Comparison of ENCODE assay signal across 8 mouse cellular contexts in the genomic region with DNA sequence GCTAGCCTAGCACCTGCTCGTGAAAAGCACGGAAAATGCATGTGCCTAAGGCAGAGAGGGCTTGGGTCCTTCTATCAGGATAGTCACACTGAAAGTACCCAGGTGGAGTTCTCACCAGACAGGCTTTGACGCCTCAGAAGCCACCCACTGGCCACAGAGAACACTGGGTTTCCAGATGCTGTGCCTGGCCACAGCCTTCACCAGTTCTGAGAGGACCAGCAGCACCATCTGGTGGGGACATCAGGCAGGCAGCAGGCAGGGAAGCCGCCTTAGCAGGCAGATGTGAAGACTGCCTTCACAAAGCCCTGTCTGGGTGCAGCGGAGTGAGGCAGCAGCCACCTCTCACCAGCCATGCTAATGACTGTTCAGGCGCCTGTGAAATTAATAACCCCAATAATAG. TPM values are rescaled to one million over a fixed set of nuclear protein-coding genes. Genes with fewer than 3 reads are reported as not detected.
DNase-seq lines count a peak whose midpoint lies in the region; ATAC-seq and TF ChIP-seq lines count a peak whose summit lies in the region.

No protein-coding gene starts in this region.

- 38% methylated on average over 6 of the region's 6 CpGs for WGBS in hindbrain, embryonic 10.5 days
- WGBS in lung, embryonic 16.5 days = 33% methylated on average over 6 of the region's 6 CpGs

- peak; percentile 67 for ATAC-seq in lung, embryonic 16.5 days (ENCODE audit: low read depth)

- H3K27me3 ChIP-seq in ES-Bruce4 (ENCODE audit: control insufficient read depth, insufficient read depth, low read length, poor library complexity, severe bottlenecking) = no peaks in the 10 kb centered on the region
- H3K27me3 ChIP-seq in hindbrain, embryonic 10.5 days (ENCODE audit: insufficient read depth, poor library complexity, severe bottlenecking) = no peaks in the 10 kb centered on the region
- H3K27me3 ChIP-seq in lung, embryonic 16.5 days (ENCODE audit: control insufficient read depth, insufficient read depth, low read depth, low read length) = no peaks in the 10 kb centered on the region

- no peak for TF ChIP-seq POLR2A in ES-Bruce4 (IDR thresholded peaks at IDR 0.05; ENCODE audit: insufficient read depth, low read length)

- peak; percentile 56 for DNase-seq in cerebellum, adult 11-12 months
- peak; percentile 85 for DNase-seq in forelimb bud, embryonic 11.5 days (ENCODE audit: low read depth, low spot score)
- DNase-seq in hindbrain, embryonic 10.5 days (ENCODE audit: low spot score) = peak; percentile 86
- peak; percentile 79 for DNase-seq in layer of hippocampus, adult 9-11 months
- DNase-seq in ovary, postnatal 36 days (ENCODE audit: low spot score) = peak; percentile 74
- peak; percentile 48 to 64 for DNase-seq in thymus, postnatal 10 days (ENCODE audit: low spot score in 2 of 2)

- H3K4me3 ChIP-seq in ES-Bruce4 (ENCODE audit: low read depth, low read length) = no peak overlapping the region
- H3K4me3 ChIP-seq in hindbrain, embryonic 10.5 days = no peak overlapping the region
- no peak overlapping the region for H3K4me3 ChIP-seq in lung, embryonic 16.5 days (ENCODE audit: low read length)

- H3K9ac ChIP-seq in ES-Bruce4 (ENCODE audit: low read depth, poor library complexity, severe bottlenecking) = no peak overlapping the region
- no peak overlapping the region for H3K9ac ChIP-seq in lung, embryonic 16.5 days (ENCODE audit: low read length)

- peak; percentile 89 for TF ChIP-seq CTCF in ES-Bruce4 (IDR thresholded peaks at IDR 0.05; ENCODE audit: low read depth, low read length)

- no peak overlapping the region for H3K4me2 ChIP-seq in lung, embryonic 16.5 days (ENCODE audit: low read depth, low read length)

- no peak for TF ChIP-seq EP300 in ES-Bruce4 (IDR thresholded peaks at IDR 0.05; ENCODE audit: insufficient read depth, low read depth, low read length)

- H3K9me3 ChIP-seq in ES-Bruce4 (replicated peaks; ENCODE audit: control insufficient read depth, insufficient read depth, low read length, poor library complexity, severe bottlenecking) = no peaks in the 10 kb centered on the region
- H3K9me3 ChIP-seq in hindbrain, embryonic 10.5 days = no peaks in the 10 kb centered on the region
- H3K9me3 ChIP-seq in lung, embryonic 16.5 days (ENCODE audit: control insufficient read depth, low read length) = no peaks in the 10 kb centered on the region

- no peaks in the 10 kb centered on the region for H3K36me3 ChIP-seq in ES-Bruce4 (ENCODE audit: control insufficient read depth, insufficient read depth, low read length, poor library complexity, severe bottlenecking)
- no peaks in the 10 kb centered on the region for H3K36me3 ChIP-seq in hindbrain, embryonic 10.5 days
- H3K36me3 ChIP-seq in lung, embryonic 16.5 days (ENCODE audit: control insufficient read depth, insufficient read depth, low read length) = no peaks in the 10 kb centered on the region

- H3K4me1 ChIP-seq in ES-Bruce4 (ENCODE audit: control insufficient read depth, insufficient read depth, low read length) = no peaks in the 10 kb centered on the region
- peaks cover 15% of the 10 kb centered on the region for H3K4me1 ChIP-seq in hindbrain, embryonic 10.5 days (replicated peaks)
- no peaks in the 10 kb centered on the region for H3K4me1 ChIP-seq in lung, embryonic 16.5 days (replicated peaks; ENCODE audit: control insufficient read depth, insufficient read depth, low read length)

- no peak overlapping the region for H3K27ac ChIP-seq in ES-Bruce4 (ENCODE audit: insufficient read depth, low read length)
- H3K27ac ChIP-seq in hindbrain, embryonic 10.5 days = no peak overlapping the region
- H3K27ac ChIP-seq in lung, embryonic 16.5 days (ENCODE audit: low read length) = no peak overlapping the region

RNA-seq across cellular contexts. Expression of a gene that starts 40.7 kb away (rescaled TPM):
- polyA plus RNA-seq in ES-Bruce4 (2011; ENCODE audit: insufficient read depth, insufficient read length, low read depth, missing spikeins) = 22.7 and 23.9 TPM in 2 replicates
- polyA plus RNA-seq in hindbrain, embryonic 10.5 days (2016; fragmentation: Nextera tagmentation; extraction: Ambion mirVana) = 38.3 and 41.9 TPM in 2 replicates
- 83.5 and 93.4 TPM in 2 replicates for polyA plus RNA-seq in lung, embryonic 16.5 days (2015; fragmentation: Nextera tagmentation; extraction: Ambion mirVana)
